Mouse (Mus musculus): Measurements from ENCODE around the gene Tnpo3. TPM values are rescaled to one million over a fixed set of nuclear protein-coding genes. Genes with fewer than 3 reads are reported as not detected.
A peak's percentile ranks its signal among the peaks of the same experiment; 100 is the strongest.

Tnpo3 gene
- total RNA-seq, 2 experiments from 2014 or later, result 34.4 to 40.6 TPM

DNA sequence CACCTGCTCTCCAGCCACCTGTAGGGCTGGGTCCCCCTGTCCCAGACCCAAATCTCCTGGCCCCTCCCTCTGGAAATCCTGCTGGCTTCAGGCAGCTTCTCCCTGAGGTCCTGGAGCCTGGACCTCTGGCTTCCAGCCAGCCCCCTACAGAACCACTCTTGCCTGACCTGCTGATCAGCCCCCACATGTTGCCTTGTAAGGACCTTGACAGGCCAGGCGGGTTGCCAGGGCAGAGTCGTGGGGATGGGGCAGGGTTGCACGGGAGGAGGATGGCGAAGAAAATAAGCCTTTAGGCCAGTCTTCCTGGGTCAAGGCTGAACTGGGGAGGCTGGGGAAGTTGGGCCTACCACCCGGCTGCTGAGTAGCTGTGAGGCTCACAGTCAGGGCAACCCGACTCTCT, 74.4 kb downstream of the Tnpo3 start:
- no peak for DNase-seq
- TF ChIP-seq CTCF (IDR thresholded peaks at IDR 0.05), result no peak
- no peak overlapping the region for H3K4me3 ChIP-seq
- intact Hi-C loops (cut with DNase I), result no loop called here
- no peak overlapping the region for H3K27ac ChIP-seq

- Histone ChIP-seq H3K27ac (no peak overlapping the region), H3K4me3 (no peak overlapping the region)
- DNase-seq, result no peak
- no peak for TF ChIP-seq CTCF (IDR thresholded peaks at IDR 0.05)
- intact Hi-C loops (cut with DNase I), result no loop called here
Measured at GRCm38 (mm10) chr6:29530050-29530449, 79.6 kb downstream of the Tnpo3 start.

- peak overlapping the region; percentile 53 for H3K4me3 ChIP-seq
- intact Hi-C loops (cut with DNase I), result no loop called here
- 0 out of 2 replicates have a peak overlapping the region, but pooled peaks have one; percentile 43 for H3K27ac ChIP-seq
- no peak for DNase-seq
- TF ChIP-seq CTCF (IDR thresholded peaks at IDR 0.05), result no peak
Measured at GRCm38 (mm10) chr6:29529444-29529820, 80.3 kb downstream of the Tnpo3 start.

- TF ChIP-seq CTCF (IDR thresholded peaks at IDR 0.05), result no peak
- intact Hi-C loops (cut with DNase I), result no loop called here
- peak overlapping the region; percentile 86 for H3K4me3 ChIP-seq
- H3K27ac ChIP-seq, result peak overlapping the region; percentile 46; the same call in 1 of the 2 replicates
- peak; percentile 54 for DNase-seq
Measured at GRCm38 (mm10) chr6:29528561-29529443, 80.9 kb downstream of the Tnpo3 start.

DNA sequence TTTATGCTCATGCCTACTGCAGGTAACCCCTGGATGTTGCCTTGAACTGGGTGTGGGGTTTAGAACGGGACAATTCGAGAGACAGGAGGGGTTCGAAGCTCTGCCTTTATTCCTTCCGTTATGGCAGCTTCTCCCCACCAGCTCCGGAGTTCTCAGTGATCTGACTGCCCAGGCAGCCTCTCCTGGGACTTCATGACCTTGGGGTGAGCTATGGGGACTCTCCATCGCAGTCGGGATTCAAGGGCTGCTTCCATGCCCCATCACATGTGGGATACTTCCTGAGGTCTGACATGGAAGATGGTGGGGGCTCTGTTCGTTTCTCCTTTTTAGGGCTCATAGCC, 81.6 kb downstream of the Tnpo3 start:
- no peak for DNase-seq
- no peak for TF ChIP-seq CTCF (IDR thresholded peaks at IDR 0.05)
- intact Hi-C loops (cut with DNase I), result no loop called here
- Histone ChIP-seq H3K4me3 (peak overlapping the region; percentile 86), H3K27ac (peak overlapping the region; percentile 46)

GRCm38 (mm10) chr6:29527361-29528164, 82.1 kb downstream of the Tnpo3 start:
- intact Hi-C loops (cut with DNase I), result no loop called here
- Histone ChIP-seq H3K4me3 (peak overlapping the region; percentile 86), H3K27ac (peak overlapping the region; percentile 68)
- no peak for DNase-seq
- no peak for TF ChIP-seq CTCF (IDR thresholded peaks at IDR 0.05)

DNA sequence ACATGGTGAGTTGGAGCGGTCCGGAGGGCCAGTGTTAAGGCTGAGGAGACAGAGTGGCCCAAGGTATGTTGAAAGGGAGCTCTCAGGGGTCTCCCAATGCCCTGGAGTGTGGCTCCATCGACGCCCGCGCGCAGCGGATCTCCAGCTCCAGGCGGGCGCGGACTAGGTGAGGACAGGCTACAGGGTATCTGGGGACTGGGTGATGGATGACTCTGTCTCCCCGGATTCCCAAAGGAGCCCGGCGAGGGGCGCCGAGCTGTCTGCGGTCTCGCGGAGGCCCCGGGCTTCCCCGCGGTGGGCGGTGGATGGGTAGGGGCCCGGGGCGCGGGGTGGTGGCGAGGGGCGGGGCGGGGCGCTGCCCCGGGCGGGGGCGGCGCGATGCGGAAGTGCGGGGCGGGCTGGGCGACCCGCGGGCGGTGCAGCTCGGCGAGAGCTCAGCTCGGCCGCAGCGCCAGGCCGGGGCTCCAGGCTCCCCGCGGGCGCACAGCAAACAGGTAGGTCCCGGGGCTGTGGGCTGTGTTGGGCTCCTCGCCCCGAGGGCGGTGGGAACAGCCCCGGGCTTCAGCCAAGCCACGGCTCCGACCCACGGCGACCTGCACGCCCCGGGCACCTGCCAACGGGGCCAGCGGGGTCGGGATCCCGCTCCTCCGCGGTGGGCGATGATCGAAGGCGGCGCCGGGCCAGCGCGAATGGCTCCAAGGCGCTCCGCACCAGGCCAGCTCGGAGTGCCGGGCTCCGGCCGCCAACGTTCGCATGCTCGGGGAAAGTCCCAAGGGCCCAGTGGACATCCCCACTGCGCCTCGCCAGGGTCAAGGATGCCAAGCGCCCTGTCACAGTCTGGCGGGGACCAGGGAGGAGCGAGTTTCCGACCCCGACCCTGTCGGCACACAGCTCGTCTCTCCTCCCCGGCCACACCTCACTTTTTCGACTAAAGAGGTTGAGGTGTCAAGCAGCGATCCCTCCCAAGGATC, 83.1 kb downstream of the Tnpo3 start, which contains the start of gene Irf5:
Irf5 (plus strand) TSS at position 345 of the 971 bp plus-strand sequence.
- DNase-seq, result peak; percentile 60
- intact Hi-C loops (cut with DNase I), result no loop called here
- TF ChIP-seq CTCF (IDR thresholded peaks at IDR 0.05), result no peak
- Histone ChIP-seq H3K27ac (peak within 1 kb of the TSS; percentile 68), H3K4me3 (peak within 1 kb of the TSS; percentile 86)

- Histone ChIP-seq H3K27ac (no peak overlapping the region), H3K4me3 (no peak overlapping the region)
- intact Hi-C loops (cut with DNase I), result no loop called here
- DNase-seq, result no peak
- TF ChIP-seq CTCF (IDR thresholded peaks at IDR 0.05), result peak; percentile 49
Measured at GRCm38 (mm10) chr6:29525256-29525655, 84.4 kb downstream of the Tnpo3 start.

DNA sequence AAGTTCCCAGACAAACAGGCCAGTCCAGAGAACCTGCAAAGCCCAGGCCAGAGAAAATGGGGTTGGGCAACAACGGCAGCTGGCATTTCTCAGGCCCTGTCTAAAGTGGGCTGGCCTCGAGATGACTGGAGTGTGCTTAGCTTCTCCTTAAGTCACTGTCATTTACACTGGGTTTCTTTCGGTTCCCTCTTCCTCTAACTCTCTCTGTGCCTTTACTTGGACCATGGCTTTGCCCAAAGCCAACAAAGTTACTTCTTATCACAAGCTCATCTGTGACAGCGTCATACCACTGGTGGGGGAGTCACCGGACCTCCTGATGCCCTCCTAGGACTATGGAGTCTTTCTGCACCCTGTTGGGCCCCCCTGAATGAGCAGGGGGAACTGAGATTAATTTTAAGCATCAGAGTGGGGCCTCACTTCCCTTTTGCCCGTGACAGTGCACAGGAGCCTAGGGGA, 85.6 kb downstream of the Tnpo3 start:
- Histone ChIP-seq H3K27ac (no peak overlapping the region; the same call in 1 of the 2 replicates), H3K4me3 (no peak overlapping the region)
- TF ChIP-seq CTCF (IDR thresholded peaks at IDR 0.05), result no peak
- DNase-seq, result peak; percentile 38
- intact Hi-C loops (cut with DNase I), result no loop called here

DNA sequence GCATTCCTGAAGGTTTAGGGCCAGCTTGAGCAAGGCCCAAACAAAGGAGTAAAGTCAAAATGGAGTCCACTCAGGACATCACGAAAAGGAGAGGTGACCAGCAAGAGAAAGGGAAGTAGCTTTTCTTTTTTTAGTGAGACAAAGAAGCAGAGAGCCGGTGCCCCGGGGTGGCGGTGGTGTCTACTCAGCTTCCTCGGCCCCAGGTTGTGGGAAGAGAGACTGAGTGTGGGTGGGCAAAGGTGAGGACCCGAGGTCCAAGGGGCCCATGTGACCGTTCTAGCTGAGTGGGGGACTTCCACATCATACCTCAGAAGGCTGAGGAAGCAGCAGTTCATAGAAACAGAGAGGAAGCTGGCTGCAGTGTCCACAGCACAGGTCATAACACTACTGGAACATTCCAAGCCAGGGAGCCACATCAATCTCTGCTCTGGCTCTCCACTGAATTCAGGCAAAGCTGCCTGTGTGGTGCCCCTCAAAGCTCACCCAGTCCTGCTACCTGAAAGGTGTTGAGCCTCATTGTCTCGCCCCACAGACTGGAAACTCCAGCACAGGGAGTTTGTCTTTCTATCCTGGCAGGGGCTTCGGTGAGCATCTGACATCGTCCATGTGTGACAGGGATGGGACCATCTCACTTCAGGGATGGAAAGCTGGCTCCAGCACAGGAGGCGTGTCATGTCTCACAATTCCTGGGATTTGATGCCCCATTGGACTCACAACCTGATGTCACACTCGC, 86.2 kb downstream of the Tnpo3 start:
- Histone ChIP-seq H3K4me3 (no peak overlapping the region), H3K27ac (peak overlapping the region; percentile 12; the same call in 1 of the 2 replicates)
- no peak for DNase-seq
- TF ChIP-seq CTCF (IDR thresholded peaks at IDR 0.05), result no peak
- intact Hi-C loops (cut with DNase I), result no loop called here

DNA sequence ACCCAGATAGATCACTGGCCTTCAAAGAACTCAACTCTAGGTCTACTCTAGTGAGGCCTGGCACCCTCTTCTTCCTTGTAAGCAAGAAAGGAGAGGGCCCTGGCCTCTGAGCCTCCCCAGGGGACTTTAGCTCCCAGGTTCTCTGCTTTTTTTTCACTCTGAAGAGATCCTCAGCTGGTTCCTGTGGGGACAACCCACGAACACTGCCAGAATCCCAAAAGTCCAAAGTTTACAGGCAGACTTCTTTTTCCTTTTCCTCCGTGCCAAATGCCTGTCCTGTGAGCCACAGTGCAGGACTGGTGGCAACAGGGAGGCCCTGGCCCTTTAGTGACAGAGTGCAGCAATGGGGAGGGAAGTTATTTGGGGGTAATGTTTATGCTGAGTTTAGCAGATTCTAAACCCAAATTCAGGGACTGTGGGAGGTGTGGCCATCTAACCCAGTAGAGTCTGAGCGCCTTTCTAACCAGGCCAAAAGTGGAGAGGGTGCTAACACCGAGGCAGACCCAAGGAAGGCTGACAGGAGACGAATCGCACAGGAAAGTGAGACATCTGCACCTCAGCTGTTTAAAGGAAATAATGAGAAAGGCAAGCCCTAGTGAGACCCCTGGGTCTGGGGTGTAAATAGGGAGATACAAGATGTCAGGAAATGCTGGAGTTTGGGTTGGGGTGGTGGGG, 86.9 kb downstream of the Tnpo3 start:
- intact Hi-C loops (cut with DNase I), result no loop called here
- no peak for TF ChIP-seq CTCF (IDR thresholded peaks at IDR 0.05)
- Histone ChIP-seq H3K4me3 (no peak overlapping the region), H3K27ac (no peak overlapping the region)
- DNase-seq, result no peak
